Mouse (Mus musculus) layer of hippocampus, adult 8-10 months (tissue): ENCODE data around the gene Aanat. TPM values are rescaled to one million over a fixed set of nuclear protein-coding genes. Genes with fewer than 3 reads are reported as not detected.

ENCODE experiments used
- DNase-seq, 2 experiments: peaks; one replicate each; pipeline ENCODE4 v3.0.0; 2022; ENCODE audit warnings: low spot score in 2 of 2
- total RNA-seq, 4 experiments: library from RNA; stranded (reverse); gene quantifications; 2 replicates each; pipeline ENCODE4 v1.2.4; 2022

The Aanat gene
- total RNA-seq, 4 experiments from 2014 or later: 0.57 to 3.9 (median 1.4) TPM

DNA sequence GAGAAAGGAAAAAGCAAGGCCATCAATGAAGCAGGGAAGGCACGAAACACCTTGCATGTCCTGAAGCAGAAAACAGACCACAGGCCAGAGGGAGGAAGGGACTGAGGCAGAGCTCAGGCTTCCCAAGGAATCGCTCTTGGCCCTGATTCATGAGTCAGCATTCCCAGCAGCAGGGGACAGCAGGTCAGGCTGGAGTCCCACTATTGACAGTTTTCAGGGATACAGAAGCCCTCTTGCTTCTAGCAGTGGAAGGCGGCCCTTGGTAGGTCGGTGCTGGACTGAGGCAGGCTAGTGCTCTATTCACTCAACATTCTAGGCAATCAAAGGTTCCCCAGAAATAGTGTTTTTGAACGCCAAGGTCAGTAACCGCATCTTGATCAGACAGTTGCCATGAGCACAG lies 11.7 kb upstream of the Aanat start:
- no peak for DNase-seq

DNA sequence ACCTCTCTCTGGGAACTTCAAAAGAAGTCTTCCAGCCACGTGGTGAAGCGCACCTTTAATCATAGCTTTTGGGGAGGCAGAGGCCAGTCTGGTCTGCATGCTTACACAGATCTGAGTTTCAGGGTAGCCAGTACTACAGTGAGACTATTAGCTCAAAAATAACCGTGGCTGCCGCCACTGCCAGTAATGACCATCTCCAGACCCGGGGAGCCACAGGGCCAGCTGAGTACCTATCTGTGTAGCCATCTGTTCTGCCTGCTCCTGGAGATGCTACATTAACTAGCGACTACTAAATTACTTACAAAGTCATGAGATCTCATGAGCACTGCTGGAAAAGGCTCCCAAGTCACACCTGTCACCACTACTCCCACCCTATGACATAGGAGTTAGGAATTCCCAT lies 11.2 kb upstream of the Aanat start:
- DNase-seq: no peak

DNA sequence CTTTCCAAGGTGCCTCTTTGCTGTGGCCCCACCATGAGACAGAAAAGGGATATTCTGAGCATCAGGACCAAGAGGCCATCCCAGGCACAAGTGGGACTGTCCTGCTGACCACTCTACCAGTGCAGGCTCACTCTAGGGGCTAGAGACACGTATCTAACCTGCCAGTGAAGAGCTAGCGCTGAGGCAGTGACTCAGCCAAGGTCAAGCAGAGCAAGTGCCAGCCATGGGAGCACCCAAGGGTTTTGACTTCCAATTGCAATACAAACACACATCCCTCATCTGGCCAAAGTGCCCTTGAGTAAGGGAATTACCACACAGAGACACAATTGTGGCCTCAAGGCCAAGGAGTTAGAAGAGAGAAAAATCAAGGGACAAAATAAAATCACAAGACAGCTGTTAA lies 10.8 kb upstream of the Aanat start:
- no peak for DNase-seq

DNA sequence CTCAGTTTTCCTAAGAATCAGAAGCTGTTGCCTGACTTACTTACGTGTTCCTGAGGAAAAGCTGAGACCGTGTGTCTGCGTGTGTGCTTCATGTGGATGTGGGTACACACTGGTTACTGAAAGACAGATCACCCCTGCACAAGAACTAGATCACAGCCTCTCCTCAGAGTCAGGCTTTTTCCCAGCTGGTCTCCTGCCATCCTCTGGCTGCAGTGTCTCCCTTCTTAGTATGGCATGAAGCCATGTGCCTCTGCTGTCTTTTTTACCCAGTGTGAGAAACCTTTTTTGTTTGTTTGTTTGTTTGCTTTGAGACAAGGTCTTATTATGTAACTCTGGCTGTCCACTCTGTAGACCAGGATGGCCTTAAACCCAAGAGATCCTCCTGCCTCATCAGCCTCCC lies 7.0 kb upstream of the Aanat start:
- no peak for DNase-seq

DNA sequence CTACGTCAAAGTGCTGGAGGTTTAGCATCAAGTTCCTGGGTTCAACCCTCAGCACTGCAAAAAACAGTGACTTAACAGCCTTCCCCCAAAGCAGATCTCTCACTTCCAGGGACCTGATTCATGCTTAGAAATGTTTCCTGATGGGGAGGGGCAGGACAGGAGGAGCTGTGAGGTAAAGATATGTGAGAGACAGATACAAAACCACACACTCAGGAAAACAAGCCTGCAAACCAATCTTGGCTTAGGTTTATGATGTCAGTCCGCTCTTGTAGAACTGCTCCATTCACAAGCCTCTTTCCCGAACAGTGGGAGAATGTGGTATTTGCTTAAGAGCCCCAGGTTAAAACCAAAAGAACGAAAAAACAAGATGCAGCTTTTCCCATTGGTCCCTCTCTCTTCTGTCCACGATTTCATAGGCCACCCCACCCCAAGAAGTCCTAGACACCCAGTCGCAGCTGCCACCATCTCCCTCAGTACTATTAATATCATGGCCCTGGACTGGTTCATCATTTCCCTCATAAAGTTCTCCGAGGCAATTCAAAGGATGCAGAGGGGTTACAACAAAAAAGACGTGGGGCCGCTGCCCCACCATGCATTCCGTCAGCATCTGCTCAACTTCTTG lies 6.1 kb upstream of the Aanat start:
- no peak for DNase-seq

DNA sequence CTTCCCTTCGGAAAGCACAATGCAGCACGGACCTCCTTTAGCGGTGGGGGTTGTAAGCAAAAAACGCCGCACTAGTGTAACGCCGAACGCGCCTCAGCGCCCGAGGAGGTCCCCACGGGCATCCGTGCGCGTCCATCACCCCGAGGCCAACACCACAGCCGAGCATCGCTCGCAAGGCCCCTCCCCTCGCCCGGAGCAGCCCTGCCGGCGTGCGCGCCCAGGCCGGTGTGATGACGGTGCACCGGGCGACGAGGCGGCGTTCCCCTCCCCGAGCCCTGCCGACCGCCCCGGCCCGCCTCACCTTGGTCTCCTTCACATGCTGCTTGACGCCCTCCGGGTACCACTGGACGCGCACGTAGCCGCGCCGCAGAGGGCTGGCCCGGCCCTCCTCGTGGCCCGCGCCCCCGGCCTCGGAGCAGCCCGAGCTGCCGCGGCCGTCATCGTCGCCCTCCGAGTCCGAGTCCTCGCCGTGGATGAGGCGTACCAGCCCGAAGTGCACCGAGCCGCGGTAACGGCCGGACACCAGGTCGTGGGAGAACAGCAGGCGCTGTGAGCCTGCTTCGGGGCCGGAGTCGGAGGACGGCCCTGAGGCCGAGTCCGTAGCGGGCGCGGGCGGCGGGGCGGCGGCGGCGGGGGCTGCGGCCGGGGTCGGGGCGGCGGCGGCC lies 5.4 kb upstream of the Aanat start:
- DNase-seq: peak in 1 of 2 experiments; percentile 41

DNA sequence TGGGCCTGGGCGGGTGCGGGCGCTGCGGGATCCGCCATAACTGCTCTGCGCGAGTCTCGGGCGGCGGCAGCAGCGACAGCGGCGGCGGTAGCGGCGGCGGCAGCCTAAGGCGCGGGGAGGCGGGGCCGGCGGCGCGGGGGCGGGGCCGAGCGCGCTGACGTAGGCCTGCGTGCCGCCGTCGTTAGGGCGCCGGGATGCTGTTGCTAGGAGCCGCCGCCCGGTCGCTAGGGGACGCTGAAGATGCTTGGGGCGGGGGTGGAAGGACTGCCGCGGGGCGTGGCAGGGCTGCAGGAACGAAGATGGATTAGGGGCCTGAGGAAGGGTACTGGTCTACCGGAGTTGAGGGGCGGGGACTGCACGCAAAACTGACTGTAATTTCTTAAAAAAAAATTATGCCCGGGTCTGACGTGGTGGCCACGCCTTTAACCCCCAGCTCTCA lies 4.8 kb upstream of the Aanat start, which contains the start of gene Ube2o:
Gene Ube2o (minus strand): TSS at position 72 of the 439 bp plus-strand sequence.
- peak; percentile 70 to 79 for DNase-seq

DNA sequence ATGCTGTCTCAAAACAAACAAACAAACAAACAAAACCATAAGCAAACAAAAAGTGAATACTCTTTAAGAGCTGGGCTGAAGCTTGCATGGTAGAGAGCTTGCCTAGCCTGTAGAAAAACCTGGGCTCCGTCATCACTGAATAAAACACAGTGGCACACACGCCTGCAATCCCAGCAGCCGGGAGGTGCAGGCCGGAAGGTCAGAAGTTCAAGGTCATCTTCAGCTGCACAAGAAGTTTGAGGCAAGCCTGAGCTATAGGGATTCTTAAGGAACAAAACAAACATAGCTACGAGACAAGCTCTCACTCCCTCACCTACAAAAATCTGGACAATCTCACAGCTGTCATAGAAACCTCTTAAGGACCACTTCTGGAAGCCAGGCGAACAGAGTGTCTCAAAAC lies 550 bp upstream of the Aanat start:
- DNase-seq: no peak

DNA sequence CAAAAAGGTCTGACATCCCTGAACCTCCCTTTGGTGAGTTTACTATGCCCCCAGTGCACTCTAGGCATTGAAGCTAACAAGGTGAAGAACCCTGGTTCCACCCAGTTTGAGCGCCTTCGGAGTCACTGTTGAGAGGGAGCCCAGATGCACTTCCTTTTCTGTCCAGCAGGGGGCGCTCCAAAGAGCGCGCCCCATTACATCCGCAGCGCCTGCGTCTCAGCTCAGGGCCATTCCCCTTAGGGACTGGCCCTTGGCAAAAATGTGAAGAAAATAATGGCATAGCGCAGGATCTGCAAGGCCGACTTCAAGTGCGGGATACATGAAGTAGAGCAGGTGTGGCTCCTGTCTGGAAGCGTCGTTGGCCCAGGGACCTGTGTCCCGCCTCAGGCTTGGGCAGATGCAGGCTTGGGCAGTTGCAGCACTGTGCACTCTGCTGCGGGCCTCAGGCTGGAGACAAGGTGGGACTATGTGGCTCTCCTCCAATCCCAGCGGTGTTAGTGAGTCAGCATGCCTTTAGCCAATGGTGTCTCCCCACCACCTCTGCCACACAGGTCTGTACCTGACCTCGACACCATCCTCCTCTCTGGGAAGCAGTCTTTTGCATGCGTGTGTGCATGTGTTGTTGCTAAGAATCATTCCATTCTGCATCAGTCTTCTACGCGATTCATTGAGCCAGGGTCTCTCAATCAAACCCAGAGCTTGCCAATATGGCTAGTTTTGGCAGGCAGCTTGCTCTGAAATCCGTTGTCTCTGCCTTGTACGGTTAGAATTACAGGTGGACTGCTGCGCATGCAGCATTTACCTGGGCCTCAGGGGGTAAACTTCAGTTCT lies 784 bp downstream of the Aanat start:
- DNase-seq: peak in 1 of 2 experiments; percentile 75

DNA sequence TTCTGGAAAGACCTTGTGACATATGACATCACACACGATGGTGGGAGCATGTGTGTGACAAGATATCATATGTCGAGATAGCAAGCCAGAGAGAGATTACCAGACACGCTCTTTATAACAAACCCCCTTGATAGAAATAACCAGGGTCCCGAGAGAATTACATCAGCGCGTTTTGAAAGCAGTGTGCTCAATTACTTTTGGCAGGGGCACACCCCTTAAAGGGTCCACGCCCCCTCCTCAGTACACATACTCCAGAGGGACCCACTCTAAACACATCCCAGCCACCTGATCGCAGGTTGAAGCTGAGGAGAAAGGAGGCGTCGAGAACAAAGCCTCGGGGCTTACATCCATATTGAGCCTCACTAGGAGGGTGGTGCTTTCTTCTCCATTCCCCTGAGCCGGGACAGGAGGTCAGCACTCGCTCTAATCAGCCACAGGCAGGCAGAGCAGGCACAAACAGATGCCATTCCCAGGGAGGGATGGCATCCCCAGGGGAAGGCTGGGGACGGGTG lies 2.8 kb downstream of the Aanat start:
- DNase-seq: no peak

DNA sequence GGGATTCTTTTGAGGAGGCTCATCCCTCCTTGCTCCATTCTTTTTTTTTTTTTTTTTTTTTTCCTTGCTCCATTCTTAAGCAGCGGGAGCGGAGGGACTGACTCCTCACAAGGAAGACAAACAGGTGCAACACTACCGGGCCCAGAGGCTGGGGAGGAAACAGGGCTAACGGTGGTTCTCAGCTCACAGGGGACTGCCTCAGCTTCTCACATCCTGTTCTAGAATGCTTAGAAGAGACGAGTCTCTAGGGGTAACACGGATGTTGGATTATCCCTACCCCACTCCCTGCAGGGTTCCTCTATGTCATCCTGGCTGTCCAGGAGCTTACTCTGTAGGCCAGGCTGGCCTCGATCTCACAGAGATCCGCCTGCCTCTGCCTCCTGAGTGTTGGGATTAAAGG lies 3.3 kb downstream of the Aanat start:
- DNase-seq: no peak

DNA sequence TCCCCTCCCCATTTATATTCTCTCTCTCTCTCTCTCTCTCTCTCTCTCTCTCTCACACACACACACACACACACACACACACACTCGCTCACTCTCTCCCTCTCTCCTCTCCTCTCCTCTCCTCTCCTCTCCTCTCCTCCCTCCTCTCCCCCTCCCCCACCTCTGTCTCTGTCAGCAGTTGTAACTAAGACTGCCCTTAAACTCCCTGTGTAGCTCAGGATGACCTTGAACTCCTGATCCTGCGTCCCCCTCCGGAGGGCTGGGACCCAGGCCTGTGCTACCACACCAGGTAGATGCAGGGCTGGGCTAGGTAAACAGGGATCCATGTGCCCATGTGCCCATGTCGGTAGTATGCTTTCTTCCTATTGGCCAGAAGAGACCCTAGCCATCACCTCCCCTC lies 5.4 kb downstream of the Aanat start:
- no peak for DNase-seq

DNA sequence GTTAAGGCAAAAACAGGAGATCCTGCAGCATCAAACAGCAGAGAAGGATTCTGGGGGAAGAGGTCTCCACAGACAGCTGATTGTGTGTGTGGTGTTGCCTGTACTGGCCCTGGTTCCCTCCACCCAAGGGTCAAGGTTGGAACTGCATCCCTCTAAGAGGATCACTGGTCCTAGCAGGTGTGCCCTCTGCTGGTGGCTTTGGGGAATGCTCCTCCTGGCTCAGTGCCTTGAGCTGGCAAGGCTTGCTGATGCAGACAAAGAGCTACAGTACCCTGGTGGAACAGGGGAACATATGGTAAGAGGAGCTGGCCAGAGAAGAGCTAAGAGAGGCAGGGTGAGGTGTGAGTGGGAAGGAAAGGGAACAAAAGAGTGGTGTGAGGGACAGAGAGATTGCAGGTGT lies 6.2 kb downstream of the Aanat start:
- DNase-seq: peak; percentile 89 to 98

DNA sequence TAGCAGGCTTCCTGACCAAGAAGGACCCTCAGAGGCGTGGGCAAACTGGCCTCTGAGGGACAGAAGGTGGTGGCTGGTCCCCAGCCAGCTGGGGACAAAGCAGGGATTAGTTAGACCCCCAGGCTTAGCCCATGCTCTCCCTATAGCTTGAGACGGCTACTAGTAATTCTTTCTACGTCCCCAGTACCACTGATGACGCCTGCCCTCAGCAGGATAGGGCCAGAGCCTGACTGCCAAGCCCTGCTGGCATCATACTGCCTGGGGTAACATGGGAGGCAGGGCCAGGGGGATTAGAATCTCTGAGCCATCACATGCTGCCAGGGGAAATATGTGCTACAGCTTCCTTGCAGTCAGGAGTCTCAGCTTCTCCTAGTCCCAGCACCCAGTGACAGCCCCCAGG lies 7.1 kb downstream of the Aanat start:
- no peak for DNase-seq

DNA sequence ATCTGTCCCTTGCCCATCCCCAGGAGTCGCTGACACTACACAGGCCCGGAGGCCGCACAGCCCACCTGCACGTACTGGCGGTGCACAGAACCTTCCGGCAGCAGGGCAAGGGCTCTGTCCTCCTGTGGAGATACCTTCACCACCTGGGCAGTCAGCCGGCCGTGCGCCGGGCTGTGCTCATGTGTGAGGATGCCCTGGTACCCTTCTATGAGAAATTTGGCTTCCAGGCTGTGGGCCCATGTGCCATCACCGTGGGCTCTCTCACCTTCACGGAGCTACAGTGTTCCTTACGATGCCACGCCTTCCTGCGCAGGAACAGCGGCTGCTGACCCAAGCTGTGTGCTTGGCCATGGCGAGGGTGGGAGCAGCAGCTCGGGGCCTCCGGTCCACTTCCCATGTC lies 10.5 kb downstream of the Aanat start:
- no peak for DNase-seq

DNA sequence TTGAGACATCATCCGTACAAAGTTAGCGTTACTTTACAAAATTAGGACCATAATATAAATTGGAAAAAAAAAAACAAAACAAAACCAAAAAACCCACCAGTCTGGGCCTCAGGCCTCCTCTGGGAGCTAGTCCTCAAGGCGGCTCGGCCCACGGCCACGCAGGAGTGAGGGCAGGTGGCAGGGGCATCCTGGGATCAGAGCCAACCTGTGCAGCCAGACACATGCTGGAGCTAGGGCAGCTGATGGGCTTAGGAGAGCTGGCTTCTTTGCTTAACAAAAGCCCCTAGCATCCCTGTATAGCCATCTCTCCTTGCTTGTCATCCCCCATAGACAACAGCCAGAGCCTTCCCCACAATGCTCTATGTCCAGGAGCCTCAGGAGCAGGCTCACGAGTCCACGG lies 12.0 kb downstream of the Aanat start:
- no peak for DNase-seq

DNA sequence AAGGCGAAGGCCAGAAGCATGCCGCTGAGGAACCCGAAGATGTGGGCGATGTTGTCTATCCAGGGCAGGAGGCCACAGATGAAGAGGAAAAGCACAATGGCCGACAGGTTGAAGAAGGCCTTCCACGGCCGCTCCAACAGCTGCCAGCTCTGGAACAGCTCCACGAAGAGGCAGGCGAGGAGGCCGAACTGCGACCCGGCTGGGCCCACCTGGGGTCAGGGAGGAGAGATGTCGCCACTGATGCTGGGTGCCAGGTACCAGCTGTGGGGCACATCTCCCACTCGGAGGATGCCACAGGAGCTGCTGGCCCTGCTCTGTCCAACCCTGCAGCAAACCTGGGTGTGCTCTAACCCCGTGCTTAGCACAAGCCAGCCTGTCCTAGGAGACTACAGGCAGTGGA lies 13.0 kb downstream of the Aanat start:
- DNase-seq: no peak

DNA sequence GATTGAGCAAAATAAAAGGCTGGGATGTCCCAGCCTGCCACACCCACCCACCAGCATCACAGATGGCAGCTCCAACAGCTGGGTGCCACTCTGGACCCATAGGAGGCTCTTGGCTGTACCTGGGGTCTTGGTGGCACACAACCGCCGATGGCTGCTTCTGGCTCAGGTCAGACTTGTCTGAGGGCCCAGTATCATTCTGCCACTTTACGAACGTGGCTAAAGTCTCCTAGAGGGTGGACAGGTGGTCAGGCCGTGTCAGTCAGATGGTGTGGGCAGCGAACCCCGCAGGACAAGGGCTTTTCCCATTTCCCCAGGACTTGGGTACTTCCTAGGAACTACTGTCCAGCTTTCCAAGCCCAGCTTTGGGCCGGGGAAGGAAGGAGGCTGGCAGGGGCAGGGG lies 14.9 kb downstream of the Aanat start:
- DNase-seq: no peak

DNA sequence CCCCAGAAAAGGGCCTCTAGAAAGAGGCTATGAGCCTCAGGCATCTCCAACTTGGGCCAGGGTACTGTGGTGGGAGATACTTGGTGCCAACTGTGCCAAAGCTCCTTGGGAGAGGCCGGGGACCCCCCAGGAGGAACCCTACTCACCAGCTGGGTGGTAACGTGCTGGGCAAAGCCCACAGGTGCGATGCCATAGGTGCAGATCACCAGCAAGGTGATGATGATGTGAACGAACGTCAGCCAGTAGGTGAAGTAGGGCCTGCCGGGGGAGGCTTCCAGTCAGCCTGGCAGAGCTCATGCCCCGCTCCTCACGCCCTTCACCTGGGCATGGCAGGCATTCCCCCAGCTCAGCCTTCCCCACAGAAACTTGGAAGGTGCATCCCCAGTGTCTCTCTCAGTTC lies 15.8 kb downstream of the Aanat start:
- DNase-seq: no peak

DNA sequence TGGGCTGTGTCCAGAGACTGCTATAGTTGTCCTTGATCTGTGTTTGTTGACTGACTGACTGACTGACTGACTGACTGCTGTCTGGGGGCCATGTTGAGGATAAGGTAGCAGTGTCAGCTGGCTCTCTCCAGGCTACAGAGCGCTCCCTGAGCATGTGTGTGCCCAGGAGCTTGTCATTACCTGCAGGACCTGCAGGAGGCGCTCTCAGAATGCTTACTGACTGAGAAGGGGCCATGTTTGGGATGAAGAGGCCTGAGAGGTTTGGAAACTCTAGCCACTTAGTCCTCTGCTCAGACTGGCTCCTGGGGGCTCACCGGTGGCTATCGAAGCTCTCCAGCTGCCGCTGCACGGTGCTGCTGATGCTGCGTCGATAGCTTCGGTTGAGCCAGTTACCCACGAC lies 17.1 kb downstream of the Aanat start:
- no peak for DNase-seq

DNA sequence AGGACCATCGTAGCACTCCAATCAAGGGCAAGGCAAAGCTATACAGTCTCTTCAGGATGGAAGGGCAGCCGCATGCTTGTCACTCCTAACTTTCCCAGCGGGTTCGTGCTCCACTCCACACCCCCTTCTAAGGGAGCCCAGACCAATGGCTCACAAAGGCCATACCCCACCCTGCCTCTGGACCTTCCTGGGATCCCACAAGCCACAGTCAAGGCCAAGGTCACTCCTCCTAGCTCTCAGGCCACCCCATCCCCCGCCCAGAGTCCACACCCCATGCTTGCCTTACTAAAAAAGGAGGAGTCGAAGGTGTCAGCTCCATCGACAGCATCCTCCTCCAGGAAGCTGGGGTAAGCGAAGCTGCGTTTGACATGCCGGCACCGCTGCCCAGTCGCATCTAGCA lies 17.9 kb downstream of the Aanat start:
- no peak for DNase-seq

DNA sequence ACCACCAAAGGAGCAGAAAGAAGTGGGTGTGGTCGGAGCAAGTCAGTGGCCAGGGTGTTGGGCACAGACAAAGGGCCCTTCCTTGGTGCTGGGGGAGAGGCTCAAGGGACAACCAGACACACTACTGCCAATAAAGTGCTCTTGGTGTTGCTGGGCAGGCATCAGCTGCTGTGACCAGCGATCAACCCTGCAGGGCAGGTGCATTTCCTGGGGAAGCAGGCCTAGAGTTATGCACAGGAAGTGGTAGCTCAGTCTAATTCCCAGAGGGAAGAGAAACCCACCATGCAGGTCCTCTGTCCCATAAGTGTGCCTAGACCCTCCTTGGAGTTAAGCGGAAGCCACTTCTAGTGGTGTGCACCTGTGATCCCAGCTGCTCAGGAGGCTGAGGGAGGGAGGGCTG lies 21.5 kb downstream of the Aanat start:
- DNase-seq: no peak
